Mouse (Mus musculus) kidney, embryonic 14.5 days (tissue): ENCODE measurements around the gene Galnt10. TPM values are rescaled to one million over a fixed set of nuclear protein-coding genes. Genes with fewer than 3 reads are reported as not detected.

Experiments used
- ATAC-seq: fragments of 200-750 bp; cut with Nextera tagmentation; 2 replicates; pipeline ENCODE4 v1.8.0; 2017; ENCODE audit warnings: moderate number of reproducible peaks, mild to moderate bottlenecking, moderate TSS enrichment, moderate library complexity; ENCODE audit not compliant: low FRiP score, low TSS enrichment
- H3K27ac ChIP-seq: fragments of 300-500 bp; sonication (generic); 2 replicates; pipeline ENCODE4 v1.5.1; 2014; ENCODE audit warnings: low read depth, mild to moderate bottlenecking, low read length, moderate library complexity, mixed read lengths
- H3K27me3 ChIP-seq: fragments of 300-500 bp; sonication (generic); 2 replicates; pipeline ENCODE4 v1.6.1; 2014; ENCODE audit warnings: mild to moderate bottlenecking, low read length; ENCODE audit not compliant: control insufficient read depth, insufficient read depth
- H3K36me3 ChIP-seq: fragments of 300-500 bp; sonication (generic); 2 replicates; pipeline ENCODE4 v1.6.1; 2014; ENCODE audit warnings: low read length, mixed read lengths; ENCODE audit not compliant: control insufficient read depth, insufficient read depth
- H3K4me1 ChIP-seq: fragments of 300-500 bp; sonication (generic); 2 replicates; pipeline ENCODE4 v1.6.1; 2014; ENCODE audit warnings: low read length, mixed read lengths; ENCODE audit not compliant: control insufficient read depth, insufficient read depth
- H3K4me2 ChIP-seq: fragments of 300-500 bp; sonication (generic); replicated peaks from 2 replicates; pipeline ENCODE4 v1.6.1; 2014; ENCODE audit warnings: low read depth, mild to moderate bottlenecking, low read length
- H3K4me3 ChIP-seq: fragments of 300-500 bp; sonication (generic); 2 replicates; pipeline ENCODE4 v1.5.1; 2014; ENCODE audit warnings: mild to moderate bottlenecking, low read length
- H3K9ac ChIP-seq: fragments of 300-500 bp; sonication (generic); 2 replicates; pipeline ENCODE4 v1.6.1; 2014; ENCODE audit warnings: low read depth, mild to moderate bottlenecking, low read length, moderate library complexity
- H3K9me3 ChIP-seq: fragments of 300-500 bp; sonication (generic); 2 replicates; pipeline ENCODE4 v1.6.1; 2016; ENCODE audit warnings: low read length; ENCODE audit not compliant: control insufficient read depth
- WGBS: fragments of 180-500 bp; shearing (Covaris S2); extraction: QIAGEN DNeasy Blood & Tissue Kit; methylation state at CpG from one replicate; pipeline ENCODE4 v1.1.7; 2014; 5-methylcytosine and 5-hydroxymethylcytosine counted together
- polyA plus RNA-seq: library from polyadenylated mRNA; unstranded; fragments of >200 nt; fragmentation: Nextera tagmentation; extraction: Ambion mirVana; gene quantifications from 2 replicates; pipeline ENCODE4 v1.2.1, GENCODE M21; 2014

Galnt10 gene
- polyA plus RNA-seq, 1 experiment from 2014 or later: 13.0 TPM

DNA sequence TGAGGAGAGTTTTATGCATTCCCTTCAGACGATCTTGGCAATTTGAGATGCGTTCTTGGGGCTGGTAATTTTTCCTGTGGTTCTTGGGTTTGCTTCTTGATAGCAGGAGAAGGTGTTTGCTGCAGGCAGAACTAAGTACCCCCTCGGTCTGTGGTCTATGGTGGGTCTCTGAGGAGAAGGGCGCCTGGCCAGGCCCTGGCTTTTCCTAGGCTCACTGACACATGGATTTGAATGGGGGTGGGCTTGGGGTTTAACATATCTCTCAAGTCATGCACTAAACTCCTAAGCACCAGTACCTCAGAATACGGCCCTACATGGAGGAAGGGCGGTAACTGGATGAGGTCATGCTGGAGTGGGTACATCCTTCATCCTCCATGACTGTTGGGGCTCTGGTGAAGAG is 13.5 kb downstream of the Galnt10 start:
- Histone ChIP-seq H3K4me1 (peaks cover 27% of the 10 kb centered on the region), H3K9me3 (no peaks in the 10 kb centered on the region), H3K27ac (no peak overlapping the region), H3K9ac (no peak overlapping the region), H3K4me3 (no peak overlapping the region), H3K36me3 (no peaks in the 10 kb centered on the region), H3K4me2 (no peak overlapping the region), H3K27me3 (no peaks in the 10 kb centered on the region)
- 87% methylated on average over 6 of the region's 6 CpGs for WGBS
- ATAC-seq: no peak

DNA sequence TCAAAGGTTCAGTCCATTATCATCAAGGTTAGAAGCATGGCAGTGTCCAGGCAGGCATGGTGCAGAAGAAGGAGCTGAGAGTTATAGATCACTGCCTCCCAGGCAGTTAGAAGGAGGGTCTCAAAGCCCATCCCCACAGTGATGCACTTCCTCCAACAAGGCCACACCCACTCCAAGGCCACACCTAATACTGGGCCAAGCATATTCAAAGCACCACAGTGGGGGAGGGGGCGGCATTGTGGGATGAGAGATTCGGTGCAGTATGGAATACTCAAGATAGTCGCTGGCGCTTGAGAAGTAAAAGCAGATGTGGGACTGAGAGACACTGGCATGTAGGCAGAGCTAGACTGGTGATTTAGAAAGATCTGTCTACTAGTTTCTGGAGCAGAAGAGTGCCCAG is 14.9 kb downstream of the Galnt10 start:
- no peak overlapping the region for H3K4me3 ChIP-seq
- no peak overlapping the region for H3K4me2 ChIP-seq
- ATAC-seq: no peak
- 93% methylated on average over 4 of the region's 4 CpGs for WGBS
- H3K36me3 ChIP-seq: no peaks in the 10 kb centered on the region
- no peaks in the 10 kb centered on the region for H3K9me3 ChIP-seq
- peaks cover 17% of the 10 kb centered on the region for H3K4me1 ChIP-seq
- no peak overlapping the region for H3K9ac ChIP-seq
- H3K27me3 ChIP-seq: no peaks in the 10 kb centered on the region
- H3K27ac ChIP-seq: no peak overlapping the region

DNA sequence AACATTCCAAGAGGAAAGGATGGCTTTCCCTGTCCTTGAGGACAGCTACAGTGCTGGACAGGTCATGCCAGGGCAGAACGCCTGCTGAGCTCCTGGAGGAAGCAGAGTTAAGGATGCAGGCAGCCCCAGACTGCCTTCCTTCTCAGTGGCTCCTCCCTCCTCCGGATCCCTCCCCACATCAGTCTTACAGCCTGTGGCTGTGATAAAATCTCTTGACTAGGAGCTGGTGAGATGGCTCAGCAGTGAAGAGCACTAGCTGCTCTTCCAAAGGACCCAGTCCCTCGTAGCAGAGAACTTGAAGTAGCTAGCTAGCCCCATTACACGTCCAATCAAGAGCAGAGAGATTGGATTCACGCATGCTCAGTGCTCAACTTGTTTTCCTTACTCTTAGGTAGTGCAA is 15.6 kb downstream of the Galnt10 start:
- H3K27ac ChIP-seq: no peak overlapping the region
- ATAC-seq: no peak
- H3K9me3 ChIP-seq: no peaks in the 10 kb centered on the region
- 40% methylated on average over 5 of the region's 5 CpGs for WGBS
- no peaks in the 10 kb centered on the region for H3K27me3 ChIP-seq
- H3K4me1 ChIP-seq: peaks cover 10% of the 10 kb centered on the region
- no peaks in the 10 kb centered on the region for H3K36me3 ChIP-seq
- H3K9ac ChIP-seq: no peak overlapping the region
- no peak overlapping the region for H3K4me3 ChIP-seq
- no peak overlapping the region for H3K4me2 ChIP-seq

DNA sequence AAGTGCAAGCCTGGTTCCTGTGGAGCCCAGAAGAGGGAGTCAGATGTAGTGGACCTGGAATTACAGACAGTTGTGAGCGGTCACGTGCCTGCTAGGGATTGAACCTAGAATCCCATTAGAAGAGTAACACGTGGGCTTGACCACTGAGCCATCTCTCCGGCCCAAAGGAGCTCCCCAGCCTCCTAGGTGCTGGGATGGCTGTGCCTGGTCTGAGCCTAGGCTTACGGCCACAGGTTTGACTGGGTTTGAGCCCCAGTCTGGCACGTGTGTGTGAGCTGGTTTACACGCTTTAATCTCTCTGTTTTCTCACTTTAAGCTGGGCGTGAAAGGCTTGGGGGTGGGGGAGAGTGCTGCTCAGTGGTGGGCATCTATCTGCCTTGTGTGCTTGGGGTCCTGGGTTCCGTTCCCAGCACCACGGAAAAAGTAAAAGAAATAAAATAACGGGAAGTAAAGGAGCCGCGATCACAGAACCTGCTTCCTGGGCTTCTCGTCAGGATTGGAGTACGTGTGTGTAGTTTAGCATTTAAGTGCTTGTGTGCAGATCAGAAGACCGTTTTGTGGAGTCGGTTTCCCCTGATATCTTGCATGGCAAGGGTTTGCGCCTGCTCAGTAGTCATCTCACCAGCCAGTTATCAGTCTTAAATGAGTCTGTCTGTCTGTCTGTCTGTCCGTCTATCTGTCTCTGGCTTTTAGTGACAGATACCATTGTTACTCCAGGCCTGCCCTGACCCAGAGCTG is 16.4 kb downstream of the Galnt10 start:
- no peaks in the 10 kb centered on the region for H3K27me3 ChIP-seq
- no peak overlapping the region for H3K4me3 ChIP-seq
- WGBS: 94% methylated on average over 19 of the region's 19 CpGs
- peaks cover 6% of the 10 kb centered on the region; the same call in 1 of the 2 replicates for H3K4me1 ChIP-seq
- no peak for ATAC-seq
- no peaks in the 10 kb centered on the region for H3K36me3 ChIP-seq
- H3K9ac ChIP-seq: no peak overlapping the region
- no peaks in the 10 kb centered on the region for H3K9me3 ChIP-seq
- H3K4me2 ChIP-seq: no peak overlapping the region
- H3K27ac ChIP-seq: no peak overlapping the region

- ATAC-seq: no peak
- H3K27me3 ChIP-seq: no peaks in the 10 kb centered on the region
- peaks cover 6% of the 10 kb centered on the region; the same call in 1 of the 2 replicates for H3K4me1 ChIP-seq
- H3K9me3 ChIP-seq: no peaks in the 10 kb centered on the region
- H3K4me3 ChIP-seq: no peak overlapping the region
- no peaks in the 10 kb centered on the region for H3K36me3 ChIP-seq
- no peak overlapping the region for H3K9ac ChIP-seq
- H3K4me2 ChIP-seq: no peak overlapping the region
- no peak overlapping the region for H3K27ac ChIP-seq
- 91% methylated on average over 4 of the region's 4 CpGs for WGBS
Measured at GRCm38 (mm10) chr11:57662231-57662630, 17.0 kb downstream of the Galnt10 start.

DNA sequence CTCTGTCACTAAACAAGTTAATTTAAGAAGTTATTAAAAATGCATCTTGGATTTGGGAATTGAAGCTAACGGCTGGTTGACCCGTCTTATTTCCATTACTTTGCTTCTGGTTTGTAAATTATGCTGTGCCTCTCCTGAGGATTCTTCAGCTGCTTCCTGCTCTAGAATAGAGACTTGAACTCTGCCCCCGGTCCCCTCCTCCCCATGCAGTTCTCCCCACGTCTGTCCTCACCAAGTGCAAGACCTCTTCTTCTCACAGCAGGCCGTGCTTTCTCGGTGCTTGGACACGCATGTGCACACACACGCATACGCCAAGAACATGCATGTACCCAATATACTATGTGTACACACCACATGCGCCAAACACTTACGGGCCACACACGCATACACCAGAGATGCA is 18.0 kb downstream of the Galnt10 start:
- Histone ChIP-seq H3K27ac (no peak overlapping the region), H3K9me3 (no peaks in the 10 kb centered on the region), H3K27me3 (no peaks in the 10 kb centered on the region), H3K4me1 (peaks cover 6% of the 10 kb centered on the region; the same call in 1 of the 2 replicates), H3K4me3 (no peak overlapping the region), H3K36me3 (no peaks in the 10 kb centered on the region), H3K9ac (no peak overlapping the region), H3K4me2 (no peak overlapping the region)
- ATAC-seq: no peak
- WGBS: 76% methylated on average over 12 of the region's 12 CpGs

DNA sequence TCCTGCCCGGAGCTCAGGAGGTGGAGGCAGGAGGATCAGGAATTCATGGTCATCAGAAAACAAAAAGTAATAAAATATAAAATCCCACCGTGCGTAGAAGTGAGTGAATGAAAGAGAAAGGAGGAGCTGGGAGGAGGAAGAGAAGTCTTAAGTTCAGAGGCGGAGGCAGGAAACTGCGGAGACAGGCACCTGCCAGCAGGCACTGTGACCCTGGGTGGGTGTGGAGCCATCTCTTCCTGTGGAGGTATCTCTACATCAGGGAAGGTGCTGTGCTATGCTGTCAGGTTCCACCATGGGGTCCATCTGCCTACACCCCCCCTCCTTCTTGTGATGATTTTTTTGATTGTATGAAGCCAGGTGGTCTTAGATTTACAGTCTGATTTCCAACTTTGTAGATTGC is 19.5 kb downstream of the Galnt10 start:
- Histone ChIP-seq H3K9me3 (no peaks in the 10 kb centered on the region), H3K27ac (no peak overlapping the region), H3K9ac (no peak overlapping the region), H3K27me3 (no peaks in the 10 kb centered on the region), H3K4me3 (no peak overlapping the region), H3K36me3 (no peaks in the 10 kb centered on the region), H3K4me1 (peaks cover 6% of the 10 kb centered on the region; the same call in 1 of the 2 replicates), H3K4me2 (no peak overlapping the region)
- ATAC-seq: no peak
- WGBS: 80% methylated on average over 5 of the region's 5 CpGs

- Histone ChIP-seq H3K27me3 (no peaks in the 10 kb centered on the region), H3K4me1 (peaks cover 20% of the 10 kb centered on the region), H3K9ac (no peak overlapping the region), H3K4me3 (no peak overlapping the region), H3K27ac (no peak overlapping the region), H3K4me2 (no peak overlapping the region), H3K36me3 (no peaks in the 10 kb centered on the region), H3K9me3 (no peaks in the 10 kb centered on the region)
- ATAC-seq: no peak
- WGBS: 79% methylated on average over 8 of the region's 8 CpGs
Measured at GRCm38 (mm10) chr11:57668271-57668670, 23.0 kb downstream of the Galnt10 start.

- H3K4me3 ChIP-seq: no peak overlapping the region
- H3K27me3 ChIP-seq: no peaks in the 10 kb centered on the region
- no peak overlapping the region for H3K9ac ChIP-seq
- no peaks in the 10 kb centered on the region for H3K9me3 ChIP-seq
- peaks cover 28% of the 10 kb centered on the region for H3K4me1 ChIP-seq
- no peaks in the 10 kb centered on the region for H3K36me3 ChIP-seq
- H3K27ac ChIP-seq: no peak overlapping the region
- no peak for ATAC-seq
- no peak overlapping the region for H3K4me2 ChIP-seq
- WGBS: 76% methylated on average over 5 of the region's 6 CpGs
Measured at GRCm38 (mm10) chr11:57669522-57669921, 24.3 kb downstream of the Galnt10 start.
